Mouse (Mus musculus) cerebellum, postnatal 25 days (tissue): ENCODE data around the gene Cyb561d2.
"Not testable (repeated sequence)": the region's sequence is repeated elsewhere in the genome, so short reads cannot be mapped to it uniquely, and the experiment has no call there.

Source experiments
- DNase-seq, 2 experiments: peaks; one replicate each; pipeline ENCODE4 v3.0.0; 2021; ENCODE audit warnings: mixed read lengths in 2 of 2

Gene Cyb561d2

GRCm38 (mm10) chr9:107571534-107572326 is 29.7 kb upstream of the Cyb561d2 start:
- DNase-seq, result no peak

GRCm38 (mm10) chr9:107570845-107571244 is 28.9 kb upstream of the Cyb561d2 start:
- no peak for DNase-seq

- no peak for DNase-seq
Observed at GRCm38 (mm10) chr9:107570016-107570415, 28.0 kb upstream of the Cyb561d2 start.

- DNase-seq, result no peak
Observed at GRCm38 (mm10) chr9:107569270-107569669, 27.3 kb upstream of the Cyb561d2 start.

GRCm38 (mm10) chr9:107568331-107569261 is 26.6 kb upstream of the Cyb561d2 start:
- DNase-seq, result peak; percentile 82 to 84

GRCm38 (mm10) chr9:107567702-107568319 is 25.8 kb upstream of the Cyb561d2 start, which contains the start of gene Hyal2:
Gene Hyal2, plus strand, starts transcription at chr9:107567945.
- DNase-seq, result no peak

- no peak for DNase-seq
Observed at GRCm38 (mm10) chr9:107566855-107567254, 24.9 kb upstream of the Cyb561d2 start.

GRCm38 (mm10) chr9:107566041-107566709 is 24.2 kb upstream of the Cyb561d2 start:
- peak; percentile 83 to 91 for DNase-seq

- DNase-seq, result not testable (repeated sequence)
Observed at GRCm38 (mm10) chr9:107565556-107565955, 23.6 kb upstream of the Cyb561d2 start.

- peak; percentile 94 to 95 for DNase-seq
Observed at GRCm38 (mm10) chr9:107563029-107563581, 21.1 kb upstream of the Cyb561d2 start, which contains the start of gene Tusc2. Gene Tusc2, plus strand, starts transcription at chr9:107563255.

GRCm38 (mm10) chr9:107556346-107556745 is 14.4 kb upstream of the Cyb561d2 start:
- DNase-seq, result no peak

GRCm38 (mm10) chr9:107555701-107556100 is 13.7 kb upstream of the Cyb561d2 start:
- no peak for DNase-seq

GRCm38 (mm10) chr9:107555031-107555457 is 13.1 kb upstream of the Cyb561d2 start:
- no peak for DNase-seq

- DNase-seq, result peak; percentile 94 to 98
Observed at GRCm38 (mm10) chr9:107554319-107554825, 12.4 kb upstream of the Cyb561d2 start.

GRCm38 (mm10) chr9:107553541-107554318 is 11.7 kb upstream of the Cyb561d2 start:
- DNase-seq, result peak in 1 of 2 experiments; percentile 72

- no peak for DNase-seq
Observed at GRCm38 (mm10) chr9:107552690-107553393, 10.8 kb upstream of the Cyb561d2 start.

- DNase-seq, result no peak
Observed at GRCm38 (mm10) chr9:107551890-107552355, 9.9 kb upstream of the Cyb561d2 start.

- peak; percentile 48 to 61 for DNase-seq
Observed at GRCm38 (mm10) chr9:107551117-107551889, 9.3 kb upstream of the Cyb561d2 start, which contains the start of gene Rassf1. Gene Rassf1, plus strand, starts transcription at chr9:107551555.

- DNase-seq, result no peak
Observed at GRCm38 (mm10) chr9:107550491-107551116, 8.6 kb upstream of the Cyb561d2 start.
